Mouse (Mus musculus) testis, adult 2 months (tissue): ENCODE measurements around the gene Atp5g3. TPM values are rescaled to one million over a fixed set of nuclear protein-coding genes. Genes with fewer than 3 reads are reported as not detected.
A peak's percentile ranks its signal among the peaks of the same experiment; 100 is the strongest.
"Not testable (repeated sequence)": the region's sequence is repeated elsewhere in the genome, so short reads cannot be mapped to it uniquely, and the experiment has no call there.

Source experiments
- H3K27ac ChIP-seq: fragments of 200-500 bp; 2 replicates; pipeline ENCODE4 v1.5.1; 2012; ENCODE audit warnings: low read depth, low read length; ENCODE audit not compliant: control insufficient read depth, insufficient read depth
- H3K27me3 ChIP-seq: fragments of 200-500 bp; 2 replicates; pipeline ENCODE4 v1.6.1; 2012; ENCODE audit warnings: mild to moderate bottlenecking, low read length, moderate library complexity; ENCODE audit not compliant: control insufficient read depth, insufficient read depth
- H3K36me3 ChIP-seq: fragments of 200-500 bp; 2 replicates; pipeline ENCODE4 v1.6.1; 2012; ENCODE audit warnings: mild to moderate bottlenecking, low read length; ENCODE audit not compliant: control insufficient read depth, insufficient read depth
- H3K4me1 ChIP-seq: fragments of 200-500 bp; 2 replicates; pipeline ENCODE4 v1.6.1; 2012; ENCODE audit warnings: low read length; ENCODE audit not compliant: control insufficient read depth, insufficient read depth
- H3K4me3 ChIP-seq: fragments of 200-500 bp; 2 replicates; pipeline ENCODE4 v1.5.1; 2012; ENCODE audit warnings: low read depth, mild to moderate bottlenecking, low read length, moderate library complexity, mixed read lengths; ENCODE audit not compliant: control insufficient read depth
- CTCF ChIP-seq: fragments of 200-500 bp; IDR thresholded peaks from 2 replicates; pipeline ENCODE4 v1.5.1; 2012; ENCODE audit warnings: low read depth, mild to moderate bottlenecking, inconsistent platforms, low read length, moderate library complexity; ENCODE audit not compliant: control insufficient read depth, insufficient read depth, insufficient replicate concordance
- POLR2A ChIP-seq: fragments of 200-500 bp; IDR thresholded peaks from 2 replicates; pipeline ENCODE4 v1.6.1; 2012; ENCODE audit warnings: low read depth, mild to moderate bottlenecking, inconsistent platforms, low read length, moderate library complexity; ENCODE audit not compliant: control insufficient read depth
- polyA plus RNA-seq: library from polyadenylated mRNA; depleted of rRNA; stranded (reverse); fragments of >200 nt; gene quantifications from 2 replicates; pipeline ENCODE4 v1.2.3, GENCODE M21; 2012

Gene Atp5g3
- polyA plus RNA-seq, 1 experiment: 130 TPM

GRCm38 (mm10) chr2:73910571-73911174 is 453 bp downstream of the Atp5g3 start:
- Histone ChIP-seq H3K27ac (peak overlapping the region; percentile 91), H3K4me3 (peak overlapping the region; percentile 96), H3K4me1 (peaks cover 9% of the 10 kb centered on the region), H3K36me3 (no peaks in the 10 kb centered on the region; the same call in 1 of the 2 replicates), H3K27me3 (no peaks in the 10 kb centered on the region)
- TF ChIP-seq CTCF (no peak), POLR2A (no peak)

- Histone ChIP-seq H3K27ac (no peak overlapping the region), H3K4me3 (peak overlapping the region; percentile 31; the same call in 1 of the 2 replicates), H3K4me1 (peaks cover 9% of the 10 kb centered on the region), H3K27me3 (no peaks in the 10 kb centered on the region), H3K36me3 (no peaks in the 10 kb centered on the region; the same call in 1 of the 2 replicates)
- no peak for TF ChIP-seq POLR2A
- no peak for TF ChIP-seq CTCF
These were observed 2.0 kb downstream of the Atp5g3 start for GRCm38 (mm10) chr2:73909116-73909515.

GRCm38 (mm10) chr2:73904679-73905078 is 6.4 kb downstream of the Atp5g3 start:
- not testable (repeated sequence) for H3K27me3 ChIP-seq, H3K4me1 ChIP-seq, H3K4me3 ChIP-seq, H3K27ac ChIP-seq, H3K36me3 ChIP-seq

- Histone ChIP-seq H3K4me3 (no peak overlapping the region), H3K36me3 (no peaks in the 10 kb centered on the region), H3K27ac (no peak overlapping the region), H3K4me1 (no peaks in the 10 kb centered on the region), H3K27me3 (no peaks in the 10 kb centered on the region)
- TF ChIP-seq CTCF (no peak), POLR2A (no peak)
These were observed 7.6 kb downstream of the Atp5g3 start for GRCm38 (mm10) chr2:73903536-73903935.

GRCm38 (mm10) chr2:73902328-73902727 is 8.8 kb downstream of the Atp5g3 start:
- not testable (repeated sequence) for H3K27ac ChIP-seq, H3K4me3 ChIP-seq, H3K4me1 ChIP-seq, H3K27me3 ChIP-seq, H3K36me3 ChIP-seq

- no peaks in the 10 kb centered on the region for H3K36me3 ChIP-seq
- no peaks in the 10 kb centered on the region for H3K27me3 ChIP-seq
- H3K27ac ChIP-seq: 0 out of 2 replicates have a peak overlapping the region, but pooled peaks have one; percentile 8
- H3K4me3 ChIP-seq: no peak overlapping the region
- no peak for TF ChIP-seq CTCF
- no peak for TF ChIP-seq POLR2A
- H3K4me1 ChIP-seq: no peaks in the 10 kb centered on the region
These were observed 10.0 kb downstream of the Atp5g3 start for GRCm38 (mm10) chr2:73901169-73901568.

GRCm38 (mm10) chr2:73900364-73900763 is 10.8 kb downstream of the Atp5g3 start:
- Histone ChIP-seq H3K27me3 (no peaks in the 10 kb centered on the region), H3K36me3 (no peaks in the 10 kb centered on the region), H3K4me1 (no peaks in the 10 kb centered on the region), H3K27ac (no peak overlapping the region), H3K4me3 (no peak overlapping the region)
- TF ChIP-seq POLR2A: no peak

- not testable (repeated sequence) for H3K4me3 ChIP-seq, H3K27ac ChIP-seq, H3K4me1 ChIP-seq, H3K27me3 ChIP-seq, H3K36me3 ChIP-seq
These were observed 14.2 kb downstream of the Atp5g3 start for GRCm38 (mm10) chr2:73896919-73897318.
